Mouse (Mus musculus) MEL (cell line): ENCODE data around the gene Fam167b.
"Not testable (repeated sequence)": the region's sequence is repeated elsewhere in the genome, so short reads cannot be mapped to it uniquely, and the experiment has no call there.

Source experiments
- CHD1 ChIP-seq: IDR thresholded peaks from 2 replicates; pipeline ENCODE4 v1.6.1; 2012; ENCODE audit warnings: low read depth, mild to moderate bottlenecking, inconsistent platforms, low read length, improper control_type of control experiment
- EP300 ChIP-seq, 2 experiments: IDR thresholded peaks; 2 replicates each; pipeline ENCODE4 v1.6.1; 2011; ENCODE audit warnings: improper control_type of control experiment in 2 of 2, low read length in 2 of 2, low read depth in 1 of 2, mild to moderate bottlenecking in 1 of 2

- TF ChIP-seq CHD1: not testable (repeated sequence)
- TF ChIP-seq EP300 (IDR thresholded peaks at IDR 0.05; ENCODE audit: low read depth in 1 of 2, low read length in 2 of 2): peak in 1 of 2 experiments; percentile 64; a peak in 2 of 4 replicates
Measured at GRCm38 (mm10) chr4:129547631-129548030, 30.7 kb downstream of the Fam167b start.
